Mouse (Mus musculus): ENCODE measurements around the gene Slc38a11. TPM values are rescaled to one million over a fixed set of nuclear protein-coding genes. Genes with fewer than 3 reads are reported as not detected.
A peak's percentile ranks its signal among the peaks of the same experiment; 100 is the strongest.

Slc38a11 gene
- polyA plus RNA-seq, 1 experiment from 2014 or later: not detected

- no peaks in the 10 kb centered on the region for H3K36me3 ChIP-seq (ENCODE audit: inconsistent target)
- H3K4me3 ChIP-seq (ENCODE audit: inconsistent target): no peak overlapping the region
- no peaks in the 10 kb centered on the region for H3K79me2 ChIP-seq (ENCODE audit: inconsistent target)
- H3K27ac ChIP-seq: no peak overlapping the region
- WGBS (ENCODE audit: missing documents): 29% methylated on average over 1 of the region's 1 CpGs
These were observed 16.9 kb downstream of the Slc38a11 start for GRCm38 (mm10) chr2:65346915-65347314.

DNA sequence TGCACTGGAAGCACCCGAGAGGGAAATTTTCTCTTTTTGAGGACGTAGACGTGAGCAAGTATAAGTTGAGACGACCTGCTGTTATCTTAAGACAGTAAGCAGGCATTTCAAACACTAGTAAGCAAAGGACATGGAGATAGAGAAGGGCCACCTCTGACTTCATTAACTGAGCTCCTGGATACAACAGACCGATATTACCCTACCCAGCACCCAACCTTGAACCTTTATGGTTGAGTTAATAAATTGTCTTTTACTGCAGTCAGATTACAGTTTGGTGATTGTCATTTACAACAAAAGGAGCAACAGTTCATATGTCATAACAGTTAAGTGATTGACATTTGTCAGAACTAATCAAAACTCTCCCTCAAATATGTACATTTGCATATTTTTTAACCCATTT lies 17.8 kb downstream of the Slc38a11 start:
- Histone ChIP-seq H3K4me3 (ENCODE audit: inconsistent target) (no peak overlapping the region), H3K27ac (no peak overlapping the region), H3K36me3 (ENCODE audit: inconsistent target) (no peaks in the 10 kb centered on the region), H3K79me2 (ENCODE audit: inconsistent target) (no peaks in the 10 kb centered on the region)
- 88% methylated on average over 5 of the region's 5 CpGs for WGBS (ENCODE audit: missing documents)

- peak overlapping the region; percentile 48 for H3K27ac ChIP-seq
These were observed 21.8 kb downstream of the Slc38a11 start for GRCm38 (mm10) chr2:65342057-65342456.

DNA sequence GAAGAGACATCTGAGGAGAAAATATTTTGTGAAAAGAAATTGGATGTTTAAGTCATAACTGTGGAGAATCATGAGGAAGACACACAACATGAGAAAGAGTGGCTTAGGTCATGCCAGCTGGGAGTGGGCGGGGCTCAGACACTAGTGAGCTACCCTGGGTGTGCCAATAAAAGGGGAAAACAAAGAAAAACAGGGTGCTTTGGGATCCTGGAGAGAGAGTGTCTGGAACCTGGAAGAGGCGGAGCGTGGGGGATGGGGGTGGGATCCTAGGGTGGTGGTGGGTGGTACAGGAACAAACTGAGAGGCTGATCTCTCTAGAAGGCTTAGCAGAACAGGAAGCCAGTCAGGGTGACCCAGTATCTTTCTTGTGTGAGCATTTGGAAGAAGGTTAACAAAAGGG lies 23.0 kb downstream of the Slc38a11 start:
- H3K4me3 ChIP-seq (ENCODE audit: inconsistent target): no peak overlapping the region
- WGBS (ENCODE audit: missing documents): 69% methylated on average over 3 of the region's 3 CpGs
- H3K79me2 ChIP-seq (ENCODE audit: inconsistent target): no peaks in the 10 kb centered on the region
- H3K27ac ChIP-seq: no peak overlapping the region
- H3K36me3 ChIP-seq (ENCODE audit: inconsistent target): no peaks in the 10 kb centered on the region

More at GRCm38 (mm10) chr2:65342057-65342456, 21.8 kb downstream of the Slc38a11 start:
- no peaks in the 10 kb centered on the region for H3K36me3 ChIP-seq (ENCODE audit: inconsistent target)
- H3K4me3 ChIP-seq (ENCODE audit: inconsistent target): no peak overlapping the region
- no peaks in the 10 kb centered on the region for H3K79me2 ChIP-seq (ENCODE audit: inconsistent target)
- 4% methylated on average over 10 of the region's 10 CpGs for WGBS (ENCODE audit: missing documents)

DNA sequence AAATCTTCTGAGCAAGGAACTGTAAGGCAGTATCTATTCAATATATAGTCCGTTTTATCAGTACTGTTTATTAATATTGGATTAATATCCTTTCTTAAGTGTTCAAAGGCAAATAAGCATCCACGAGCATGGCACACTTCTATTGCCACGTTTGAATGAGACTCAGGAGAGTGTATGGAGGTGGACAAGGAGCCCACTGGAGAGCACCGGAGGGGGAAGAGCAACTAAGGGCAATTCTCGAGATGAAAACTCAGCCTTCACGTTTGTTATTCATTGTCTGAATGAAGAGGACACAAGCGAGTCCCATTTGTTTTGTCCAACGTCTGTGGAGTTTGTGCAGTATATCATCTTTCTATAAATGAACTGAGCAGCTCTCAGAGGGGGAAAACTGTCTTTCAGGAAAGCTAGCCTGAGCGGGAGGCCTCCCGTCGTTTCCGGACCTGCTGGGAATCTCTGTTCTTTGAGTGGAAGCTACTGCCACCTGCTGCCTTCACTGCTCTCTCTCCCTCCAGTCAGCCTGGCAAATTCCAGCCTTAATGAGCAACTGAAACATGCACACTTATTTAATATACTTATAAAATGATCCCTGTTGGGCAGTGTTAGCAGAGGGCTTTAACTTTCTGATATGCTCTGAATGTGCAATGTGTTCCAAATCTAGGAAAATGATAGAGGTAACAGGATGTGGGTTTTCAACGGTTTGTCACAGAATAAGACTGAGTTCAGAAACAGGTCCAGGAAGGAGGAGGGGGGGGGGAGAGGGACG lies 26.3 kb downstream of the Slc38a11 start:
- no peak overlapping the region for H3K27ac ChIP-seq
- H3K4me3 ChIP-seq (ENCODE audit: inconsistent target): no peak overlapping the region
- WGBS (ENCODE audit: missing documents): 21% methylated on average over 12 of the region's 14 CpGs
- H3K79me2 ChIP-seq (ENCODE audit: inconsistent target): no peaks in the 10 kb centered on the region
- no peaks in the 10 kb centered on the region for H3K36me3 ChIP-seq (ENCODE audit: inconsistent target)

DNA sequence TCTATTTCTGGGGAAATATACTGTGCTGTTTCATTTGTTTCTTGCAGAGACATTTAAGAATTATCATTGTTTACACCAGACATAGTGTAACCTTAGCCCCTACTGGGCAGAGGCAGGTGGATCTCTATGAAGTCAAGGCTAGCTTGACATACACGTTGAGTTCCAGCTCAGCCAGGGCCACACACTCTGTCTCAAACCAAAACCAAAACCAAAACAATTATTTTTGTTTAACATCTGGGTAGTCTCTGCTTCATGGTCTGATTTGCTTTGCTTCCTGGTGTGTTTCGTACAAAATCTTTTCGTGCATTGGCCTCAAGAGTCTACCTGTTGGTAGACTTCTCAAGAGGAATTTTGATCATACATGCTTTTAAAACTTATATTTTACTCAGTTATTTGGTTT lies 27.2 kb downstream of the Slc38a11 start:
- H3K4me3 ChIP-seq (ENCODE audit: inconsistent target): no peak overlapping the region
- 56% methylated on average over 3 of the region's 3 CpGs for WGBS (ENCODE audit: missing documents)
- H3K79me2 ChIP-seq (ENCODE audit: inconsistent target): no peaks in the 10 kb centered on the region
- H3K36me3 ChIP-seq (ENCODE audit: inconsistent target): no peaks in the 10 kb centered on the region
- H3K27ac ChIP-seq: no peak overlapping the region

GRCm38 (mm10) chr2:65334091-65334490 lies 29.7 kb downstream of the Slc38a11 start:
- Histone ChIP-seq H3K36me3 (ENCODE audit: inconsistent target) (no peaks in the 10 kb centered on the region), H3K27ac (no peak overlapping the region), H3K4me3 (ENCODE audit: inconsistent target) (no peak overlapping the region), H3K79me2 (ENCODE audit: inconsistent target) (no peaks in the 10 kb centered on the region)
- WGBS (ENCODE audit: missing documents): 93% methylated on average over 9 of the region's 9 CpGs

GRCm38 (mm10) chr2:65331321-65331720 lies 32.5 kb downstream of the Slc38a11 start:
- H3K27ac ChIP-seq: no peak overlapping the region
- no peaks in the 10 kb centered on the region for H3K79me2 ChIP-seq (ENCODE audit: inconsistent target)
- H3K36me3 ChIP-seq (ENCODE audit: inconsistent target): no peaks in the 10 kb centered on the region
- no peak overlapping the region for H3K4me3 ChIP-seq (ENCODE audit: inconsistent target)
- 95% methylated on average over 2 of the region's 2 CpGs for WGBS (ENCODE audit: missing documents)

DNA sequence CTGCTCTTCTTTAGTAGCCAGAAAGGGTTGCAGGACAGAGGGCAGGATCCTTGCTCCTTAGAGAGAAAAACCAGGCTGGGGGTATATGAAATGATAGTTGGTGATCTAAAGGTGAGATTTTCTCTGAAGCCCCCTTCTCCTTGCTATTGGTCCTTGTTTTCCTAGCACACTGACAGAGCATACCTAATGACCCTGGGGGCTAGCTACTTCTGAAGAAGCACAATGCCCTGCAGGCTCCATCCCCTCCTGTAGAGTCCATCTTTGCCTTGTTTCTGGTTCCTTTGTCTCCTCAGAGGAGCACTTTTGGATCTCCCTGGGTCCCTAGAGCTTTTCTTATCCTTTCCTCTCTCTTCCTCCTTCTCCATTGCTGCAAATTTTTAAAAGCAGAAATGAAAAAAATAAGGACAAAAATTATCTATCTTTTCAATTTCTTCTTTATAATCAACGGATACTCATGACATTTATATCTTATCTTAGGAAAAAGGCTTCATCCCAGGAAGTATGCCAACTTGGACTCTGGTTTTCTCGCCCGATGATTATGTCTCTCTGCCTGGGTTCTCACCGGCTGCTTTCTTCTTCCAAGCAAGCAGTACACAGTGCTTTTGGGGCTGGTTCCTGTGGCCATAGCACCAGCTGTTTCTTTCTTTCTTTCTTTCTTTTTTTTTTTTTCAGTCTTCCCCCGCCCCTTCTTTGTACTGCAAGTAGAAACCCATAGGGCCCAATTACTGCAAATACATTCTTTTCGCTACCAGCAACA lies 41.7 kb downstream of the Slc38a11 start:
- 93% methylated on average over 4 of the region's 6 CpGs for WGBS (ENCODE audit: missing documents)
- no peak overlapping the region for H3K4me3 ChIP-seq (ENCODE audit: inconsistent target)
- H3K79me2 ChIP-seq (ENCODE audit: inconsistent target): no peaks in the 10 kb centered on the region
- H3K27ac ChIP-seq: no peak overlapping the region
- H3K36me3 ChIP-seq (ENCODE audit: inconsistent target): no peaks in the 10 kb centered on the region

- H3K36me3 ChIP-seq (ENCODE audit: inconsistent target): no peaks in the 10 kb centered on the region
- no peak overlapping the region for H3K27ac ChIP-seq
- H3K4me3 ChIP-seq (ENCODE audit: inconsistent target): no peak overlapping the region
- 42% methylated on average over 2 of the region's 2 CpGs for WGBS (ENCODE audit: missing documents)
- H3K79me2 ChIP-seq (ENCODE audit: inconsistent target): no peaks in the 10 kb centered on the region
These were observed 42.9 kb downstream of the Slc38a11 start for GRCm38 (mm10) chr2:65320975-65321374.

DNA sequence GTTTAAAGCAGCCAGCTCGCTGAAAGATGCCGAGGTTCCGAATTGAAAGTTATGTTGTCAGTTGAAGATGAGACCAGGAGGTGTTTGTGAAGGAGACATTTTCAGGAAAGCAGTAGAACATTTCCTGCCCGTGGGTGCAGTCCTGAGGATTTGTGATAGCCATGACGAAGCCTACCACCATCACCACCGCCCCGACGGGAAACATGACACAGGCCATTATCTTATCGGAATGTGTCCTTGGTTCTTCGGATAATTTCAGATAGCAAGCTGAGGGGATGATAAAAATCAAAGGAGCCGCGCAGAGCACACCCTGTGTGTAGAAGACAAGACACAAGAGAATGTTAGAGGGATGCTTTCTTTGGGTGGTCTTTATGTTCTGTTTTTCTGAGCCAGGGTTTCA lies 47.1 kb downstream of the Slc38a11 start:
- H3K4me3 ChIP-seq (ENCODE audit: inconsistent target): no peak overlapping the region
- H3K27ac ChIP-seq: no peak overlapping the region
- H3K36me3 ChIP-seq (ENCODE audit: inconsistent target): no peaks in the 10 kb centered on the region
- WGBS (ENCODE audit: missing documents): 96% methylated on average over 12 of the region's 12 CpGs
- no peaks in the 10 kb centered on the region for H3K79me2 ChIP-seq (ENCODE audit: inconsistent target)

- no peak overlapping the region for H3K27ac ChIP-seq
- WGBS (ENCODE audit: missing documents): 95% methylated on average over 3 of the region's 3 CpGs
- H3K36me3 ChIP-seq (ENCODE audit: inconsistent target): no peaks in the 10 kb centered on the region
- no peaks in the 10 kb centered on the region for H3K79me2 ChIP-seq (ENCODE audit: inconsistent target)
- no peak overlapping the region for H3K4me3 ChIP-seq (ENCODE audit: inconsistent target)
These were observed 52.6 kb downstream of the Slc38a11 start for GRCm38 (mm10) chr2:65311250-65311649.

DNA sequence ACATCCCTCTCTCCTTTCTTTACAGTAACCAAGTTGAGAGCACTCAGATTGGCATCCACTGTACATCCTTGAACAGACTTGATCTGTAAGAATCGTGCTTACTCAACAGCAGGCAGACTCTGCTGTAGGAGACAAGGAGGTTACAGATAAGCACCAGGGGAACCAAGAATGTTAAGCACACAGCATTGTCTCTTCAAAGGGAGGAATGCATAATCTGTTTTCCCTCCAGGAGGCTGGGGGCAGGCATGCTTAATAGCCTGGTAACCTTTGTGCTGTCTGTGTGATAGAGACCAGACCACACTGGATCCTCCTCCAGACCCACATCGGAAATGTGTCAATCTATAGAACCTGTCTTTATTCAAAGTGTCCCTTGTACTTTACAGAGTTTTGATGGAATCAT lies 67.3 kb downstream of the Slc38a11 start:
- WGBS (ENCODE audit: missing documents): 87% methylated on average over 2 of the region's 2 CpGs
- Histone ChIP-seq H3K4me3 (ENCODE audit: inconsistent target) (no peak overlapping the region), H3K36me3 (ENCODE audit: inconsistent target) (no peaks in the 10 kb centered on the region), H3K79me2 (ENCODE audit: inconsistent target) (no peaks in the 10 kb centered on the region), H3K27ac (no peak overlapping the region)

- no peak overlapping the region for H3K27ac ChIP-seq
- no peak overlapping the region for H3K4me3 ChIP-seq (ENCODE audit: inconsistent target)
- 68% methylated on average over 8 of the region's 8 CpGs for WGBS (ENCODE audit: missing documents)
- no peaks in the 10 kb centered on the region for H3K79me2 ChIP-seq (ENCODE audit: inconsistent target)
- no peaks in the 10 kb centered on the region for H3K36me3 ChIP-seq (ENCODE audit: inconsistent target)
These were observed 69.7 kb downstream of the Slc38a11 start for GRCm38 (mm10) chr2:65294092-65294491.

DNA sequence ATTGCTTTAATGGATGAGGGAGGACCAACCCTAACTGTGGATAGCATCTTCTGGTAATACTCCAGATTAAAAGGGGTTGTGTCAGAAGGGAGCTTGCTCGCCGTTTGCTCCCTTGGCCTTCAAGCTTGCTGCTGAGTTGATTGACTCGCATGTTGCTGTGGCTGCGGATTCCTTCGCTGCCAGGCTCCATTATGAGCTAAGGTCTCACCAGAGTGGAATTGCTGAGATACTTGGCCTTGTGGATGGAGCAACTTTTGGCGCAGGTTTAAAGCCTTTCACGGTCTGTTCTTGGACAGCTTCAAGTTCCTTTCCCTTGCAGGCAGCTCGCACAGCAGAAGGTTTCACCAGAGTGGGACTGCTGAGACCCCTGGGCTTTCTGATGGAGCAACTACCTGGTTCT lies 70.4 kb downstream of the Slc38a11 start:
- Histone ChIP-seq H3K79me2 (ENCODE audit: inconsistent target) (no peaks in the 10 kb centered on the region), H3K36me3 (ENCODE audit: inconsistent target) (no peaks in the 10 kb centered on the region), H3K4me3 (ENCODE audit: inconsistent target) (no peak overlapping the region), H3K27ac (no peak overlapping the region)
- 94% methylated on average over 8 of the region's 8 CpGs for WGBS (ENCODE audit: missing documents)

All from macrophage (primary cell).